Mouse (Mus musculus) retina, adult 2 months (tissue): Measurements from ENCODE around the gene Usp5.
A peak's percentile ranks its signal among the peaks of the same experiment; 100 is the strongest.
"Not testable (repeated sequence)": the region's sequence is repeated elsewhere in the genome, so short reads cannot be mapped to it uniquely, and the experiment has no call there.

Source experiments
- DNase-seq: peaks from one replicate; pipeline ENCODE4 v3.0.0-alpha.2; 2012; ENCODE audit warnings: low read depth, low spot score

Usp5 gene

GRCm38 (mm10) chr6:124811701-124812560, 17.4 kb downstream of the Usp5 start:
- DNase-seq = no peak

- no peak for DNase-seq
Measured at GRCm38 (mm10) chr6:124811403-124811665, 17.9 kb downstream of the Usp5 start.

- DNase-seq = not testable (repeated sequence)
Measured at GRCm38 (mm10) chr6:124810566-124811402, 18.5 kb downstream of the Usp5 start.

- DNase-seq = no peak
Measured at GRCm38 (mm10) chr6:124809775-124810538, 19.3 kb downstream of the Usp5 start.

GRCm38 (mm10) chr6:124809052-124809774, 20.1 kb downstream of the Usp5 start:
- DNase-seq = peak; percentile 57

- DNase-seq = no peak
Measured at GRCm38 (mm10) chr6:124808358-124809012, 20.8 kb downstream of the Usp5 start, which contains the start of gene Spsb2. Gene Spsb2, plus strand, starts transcription at chr6:124808661.

GRCm38 (mm10) chr6:124807986-124808357, 21.3 kb downstream of the Usp5 start:
- DNase-seq = no peak

- DNase-seq = no peak
Measured at GRCm38 (mm10) chr6:124807366-124807765, 21.9 kb downstream of the Usp5 start.

- DNase-seq = no peak
Measured at GRCm38 (mm10) chr6:124806446-124807140, 22.7 kb downstream of the Usp5 start.

- peak; percentile 65 for DNase-seq
Measured at GRCm38 (mm10) chr6:124805341-124806321, 23.7 kb downstream of the Usp5 start.

- DNase-seq = no peak
Measured at GRCm38 (mm10) chr6:124804341-124804740, 24.9 kb downstream of the Usp5 start.

- not testable (repeated sequence) for DNase-seq
Measured at GRCm38 (mm10) chr6:124803691-124804090, 25.6 kb downstream of the Usp5 start.

GRCm38 (mm10) chr6:124803061-124803460, 26.2 kb downstream of the Usp5 start:
- DNase-seq = no peak

GRCm38 (mm10) chr6:124802400-124802799, 26.9 kb downstream of the Usp5 start:
- not testable (repeated sequence) for DNase-seq

GRCm38 (mm10) chr6:124796200-124796599, 33.1 kb downstream of the Usp5 start:
- DNase-seq = no peak

- no peak for DNase-seq
Measured at GRCm38 (mm10) chr6:124795781-124796180, 33.5 kb downstream of the Usp5 start.

- no peak for DNase-seq
Measured at GRCm38 (mm10) chr6:124791911-124792310, 37.4 kb downstream of the Usp5 start.

GRCm38 (mm10) chr6:124790121-124790520, 39.2 kb downstream of the Usp5 start:
- DNase-seq = no peak

GRCm38 (mm10) chr6:124789519-124789918, 39.8 kb downstream of the Usp5 start:
- no peak for DNase-seq
